Mouse (Mus musculus) frontal cortex, adult 2 months (tissue): ENCODE measurements around the gene Nup35. TPM values are rescaled to one million over a fixed set of nuclear protein-coding genes. Genes with fewer than 3 reads are reported as not detected.

Source experiments
- DNase-seq, 2 experiments: peaks; one replicate each; pipeline ENCODE4 v3.0.0; 2022; ENCODE audit warnings: low spot score in 1 of 2; ENCODE audit errors: extremely low spot score in 1 of 2
- polyA plus RNA-seq: library from polyadenylated mRNA; depleted of rRNA; stranded (reverse); fragments of >200 nt; gene quantifications from 2 replicates; pipeline ENCODE4 v1.2.3, GENCODE M21; 2012; rRNA removed

The Nup35 gene
- polyA plus RNA-seq, 1 experiment, result 22.9 TPM

- peak; percentile 32 to 64 for DNase-seq
Observed at GRCm38 (mm10) chr2:80632336-80633026, 15.4 kb downstream of the Nup35 start.

DNA sequence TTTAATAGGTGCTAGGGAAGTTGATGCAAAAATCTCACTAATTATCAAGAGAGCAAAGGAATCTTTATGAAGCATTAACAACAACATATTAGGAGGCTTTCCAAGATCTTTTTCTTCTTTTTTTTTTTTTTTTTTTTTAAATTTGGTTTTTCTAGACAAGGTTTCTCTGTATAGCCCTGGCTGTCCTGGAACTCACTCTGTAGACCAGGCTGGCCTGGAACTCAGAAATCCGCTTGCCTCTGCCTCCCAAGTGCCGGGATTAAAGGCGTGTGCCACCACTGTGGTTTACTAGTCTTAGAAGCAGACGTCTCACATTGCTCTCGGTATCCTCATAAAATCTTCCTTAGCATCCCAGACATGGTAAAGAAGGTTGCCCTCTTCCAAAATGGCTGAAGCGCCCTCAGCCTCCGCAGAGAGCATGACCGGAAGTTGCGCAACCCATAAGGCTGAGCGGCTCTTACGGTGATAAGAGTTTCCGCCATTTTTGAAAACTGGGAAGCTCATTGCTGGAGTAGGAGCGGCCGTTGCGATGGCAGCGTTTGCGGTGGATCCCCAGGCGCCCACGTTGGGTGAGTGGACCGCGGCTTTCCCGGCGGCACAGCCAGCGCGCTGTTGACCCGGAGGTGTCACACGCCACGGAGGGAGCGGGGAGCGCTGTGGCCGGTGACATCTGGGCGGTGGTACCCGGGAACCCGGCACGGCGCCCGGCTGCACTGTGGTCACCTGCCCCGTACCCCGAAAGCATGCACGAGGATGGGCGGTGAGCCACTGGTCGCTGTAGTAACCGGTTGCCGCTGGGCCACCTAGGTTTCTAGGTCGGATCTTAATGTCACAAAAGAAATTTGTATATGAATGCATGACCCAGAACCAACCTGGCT, 21.6 kb downstream of the Nup35 start:
- DNase-seq, result peak; percentile 84 to 96

DNA sequence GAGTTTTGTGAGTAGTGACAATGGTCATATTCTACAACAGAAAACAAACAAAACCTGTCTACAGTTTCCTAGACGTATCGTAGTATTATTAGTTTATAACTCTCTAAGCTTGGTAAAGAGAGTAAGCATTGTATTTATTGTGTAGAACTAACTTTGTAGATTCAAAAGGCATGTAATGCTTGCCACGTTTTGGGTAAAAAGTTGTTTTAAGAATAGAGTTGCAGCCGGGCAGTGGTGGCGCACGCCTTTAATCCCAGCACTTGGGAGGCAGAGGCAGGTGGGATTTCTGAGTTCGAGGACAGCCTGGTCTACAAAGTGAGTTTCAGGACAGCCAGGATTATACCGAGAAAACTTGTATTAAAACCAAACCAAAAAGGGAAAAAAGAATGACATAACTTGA, 22.4 kb downstream of the Nup35 start:
- no peak for DNase-seq

- DNase-seq, result no peak
Observed at GRCm38 (mm10) chr2:80639864-80640263, 22.8 kb downstream of the Nup35 start.

- DNase-seq, result no peak
Observed at GRCm38 (mm10) chr2:80661414-80661813, 44.4 kb downstream of the Nup35 start.

DNA sequence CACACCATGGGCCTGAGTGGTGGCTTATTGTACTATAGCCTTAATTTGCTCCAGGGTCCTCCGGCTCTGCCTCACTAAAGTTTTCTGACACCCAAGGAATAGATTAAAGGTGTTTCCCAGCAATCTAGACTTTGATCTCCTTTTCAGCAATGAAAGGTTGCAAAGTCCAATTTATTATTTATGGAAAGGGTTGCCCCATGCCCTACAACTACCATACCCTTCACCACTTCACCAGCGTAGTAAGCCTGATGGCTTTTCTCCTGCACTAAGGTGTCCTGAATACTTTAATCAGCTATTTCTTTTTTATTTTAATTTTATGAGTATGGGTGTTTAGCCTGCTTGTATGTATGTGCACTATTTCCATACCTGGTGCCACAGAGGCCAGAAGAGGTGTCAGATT, 45.6 kb downstream of the Nup35 start:
- no peak for DNase-seq

DNA sequence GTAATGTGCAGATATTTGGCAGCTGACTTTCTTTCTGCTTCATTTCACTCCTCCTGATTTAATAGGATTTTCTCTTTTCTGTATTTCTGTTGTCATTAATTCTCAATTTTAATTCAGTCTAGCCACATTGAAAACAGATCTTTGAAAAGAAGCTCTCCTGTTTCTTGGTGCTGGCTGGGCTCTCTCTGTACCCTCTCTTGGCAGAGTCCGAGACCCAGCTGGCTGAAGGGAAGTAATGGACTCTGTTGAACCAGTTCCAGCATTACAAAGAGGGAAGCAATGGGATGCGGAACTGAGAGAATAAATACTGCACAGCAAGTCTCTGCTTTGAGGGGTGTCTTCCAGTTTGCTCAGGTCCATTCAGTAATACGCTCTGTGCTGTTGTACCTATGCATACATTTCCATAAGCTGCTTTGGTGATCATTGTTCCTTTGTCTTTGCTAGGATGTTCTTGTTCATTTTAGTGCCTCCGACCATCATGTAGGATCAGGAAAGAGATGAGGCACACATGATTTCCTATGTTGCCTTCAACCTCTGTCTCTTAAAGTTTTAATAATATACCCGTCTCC, 50.4 kb downstream of the Nup35 start:
- peak in 1 of 2 experiments; percentile 38 for DNase-seq

- DNase-seq, result peak in 1 of 2 experiments; percentile 32
Observed at GRCm38 (mm10) chr2:80669868-80670666, 53.0 kb downstream of the Nup35 start.

GRCm38 (mm10) chr2:80678803-80679202, 61.8 kb downstream of the Nup35 start:
- DNase-seq, result no peak

DNA sequence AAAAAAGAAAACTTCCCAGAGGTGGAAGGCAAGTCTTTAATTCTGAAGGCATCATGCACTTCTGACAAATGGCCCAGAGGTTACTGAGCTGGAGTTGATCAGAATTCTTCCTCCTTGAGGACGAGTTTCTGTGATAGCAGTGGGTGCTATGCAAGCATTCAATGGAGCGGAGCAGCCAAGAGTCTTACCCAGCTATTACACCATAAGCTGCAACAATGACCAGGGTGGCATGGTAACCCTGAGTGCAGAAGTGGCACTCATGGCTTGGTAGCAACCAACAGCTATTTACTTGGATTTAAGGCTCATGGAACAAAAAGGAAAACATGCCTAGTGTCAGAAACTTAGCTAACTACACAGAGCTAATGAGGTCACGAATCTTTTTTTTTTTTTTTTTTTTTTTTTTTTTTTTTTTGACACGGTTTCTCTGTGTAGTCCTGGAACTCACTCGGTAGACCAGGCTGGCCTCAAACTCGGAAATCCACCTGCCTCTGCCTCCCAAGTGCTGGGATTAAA, 66.7 kb downstream of the Nup35 start:
- DNase-seq, result no peak

- no peak for DNase-seq
Observed at GRCm38 (mm10) chr2:80684396-80685071, 67.5 kb downstream of the Nup35 start.

- DNase-seq, result no peak
Observed at GRCm38 (mm10) chr2:80688261-80688660, 71.2 kb downstream of the Nup35 start.

DNA sequence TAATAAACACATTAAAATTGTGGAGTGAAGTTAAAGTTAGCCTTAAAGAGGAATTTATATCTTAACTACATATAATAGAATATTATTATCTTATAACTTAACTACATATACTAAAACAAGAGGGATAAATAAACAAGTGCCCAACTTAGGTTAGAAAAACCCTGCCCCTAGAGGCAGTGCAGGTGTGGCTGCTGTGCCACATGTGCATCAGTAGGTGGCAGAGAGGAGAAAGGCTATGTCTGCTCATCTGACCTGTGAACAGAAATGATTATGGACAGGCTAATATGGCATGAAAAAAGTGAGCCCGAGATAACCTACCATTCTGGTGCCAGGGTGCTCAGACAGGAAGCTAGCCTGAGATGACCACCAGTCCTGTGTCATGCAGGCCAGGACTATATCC, 90.4 kb downstream of the Nup35 start:
- no peak for DNase-seq

Other genes starting within 250 kb of the Nup35 start
- gene Frzb, start 169.6 kb upstream of the Nup35 start, polyA plus RNA-seq, result 44.1 and 45.1 TPM in 2 replicates
- 219 and 235 TPM in 2 replicates for gene Nckap1, start 35.9 kb upstream of the Nup35 start, polyA plus RNA-seq
- 14.0 and 14.4 TPM in 2 replicates for gene Dusp19, start 191 bp upstream of the Nup35 start, polyA plus RNA-seq